Mouse (Mus musculus) stomach, postnatal 0 days (tissue): ENCODE results near the gene Tent5c. TPM values are rescaled to one million over a fixed set of nuclear protein-coding genes. Genes with fewer than 3 reads are reported as not detected.
"Not testable (repeated sequence)": the region's sequence is repeated elsewhere in the genome, so short reads cannot be mapped to it uniquely, and the experiment has no call there.

ENCODE experiments used
- ATAC-seq: fragments of 200-750 bp; cut with Nextera tagmentation; 2 replicates; pipeline ENCODE4 v1.8.0; 2017; ENCODE audit not compliant: low FRiP score, low TSS enrichment
- DNase-seq: peaks from one replicate; pipeline ENCODE4 v3.0.0-alpha.2; 2016; ENCODE audit warnings: low spot score
- H3K27ac ChIP-seq: fragments of 300-500 bp; sonication (generic); replicated peaks from 2 replicates; pipeline ENCODE4 v1.5.1; 2014; ENCODE audit warnings: mild to moderate bottlenecking, control low read depth
- H3K27me3 ChIP-seq: fragments of 300-500 bp; sonication (generic); 2 replicates; pipeline ENCODE4 v1.6.1; 2014; ENCODE audit warnings: low read length; ENCODE audit not compliant: control insufficient read depth, insufficient read depth
- H3K36me3 ChIP-seq: fragments of 300-500 bp; sonication (generic); 2 replicates; pipeline ENCODE4 v1.6.1; 2014; ENCODE audit warnings: low read length, mixed read lengths; ENCODE audit not compliant: control insufficient read depth, insufficient read depth
- H3K4me1 ChIP-seq: fragments of 300-500 bp; sonication (generic); replicated peaks from 2 replicates; pipeline ENCODE4 v1.6.1; 2014; ENCODE audit warnings: antibody characterized with exemption; ENCODE audit not compliant: control insufficient read depth, insufficient read depth
- H3K4me2 ChIP-seq: fragments of 300-500 bp; sonication (generic); replicated peaks from 2 replicates; pipeline ENCODE4 v1.6.1; 2014; ENCODE audit warnings: low read depth, mild to moderate bottlenecking, control low read depth, moderate library complexity
- H3K4me3 ChIP-seq: fragments of 300-500 bp; sonication (generic); 2 replicates; pipeline ENCODE4 v1.5.1; 2014; ENCODE audit warnings: low read depth, low read length, control low read depth
- H3K9ac ChIP-seq: fragments of 300-500 bp; sonication (generic); 2 replicates; pipeline ENCODE4 v1.6.1; 2014; ENCODE audit warnings: mild to moderate bottlenecking, low read length, control low read depth, mixed read lengths
- H3K9me3 ChIP-seq: fragments of 300-500 bp; sonication (generic); 2 replicates; pipeline ENCODE4 v1.6.1; 2016; ENCODE audit warnings: low read length; ENCODE audit not compliant: control insufficient read depth
- CTCF ChIP-seq: IDR thresholded peaks from 2 replicates; pipeline ENCODE4 v1.5.1; 2016; ENCODE audit warnings: antibody characterized with exemption, low read depth, mild to moderate bottlenecking, moderate library complexity
- EP300 ChIP-seq: optimal IDR thresholded peaks from 2 replicates; pipeline ENCODE3; 2016; ENCODE audit warnings: antibody characterized with exemption
- WGBS: fragments of 180-500 bp; shearing (Covaris S2); extraction: QIAGEN DNeasy Blood & Tissue Kit; methylation state at CpG from one replicate; pipeline ENCODE4 v1.1.7; 2014; 5-methylcytosine and 5-hydroxymethylcytosine counted together
- polyA plus RNA-seq: library from polyadenylated mRNA; unstranded; fragments of >200 nt; fragmentation: Nextera tagmentation; extraction: Ambion mirVana; gene quantifications from 2 replicates; pipeline ENCODE4 v1.2.1, GENCODE M21; 2015

The Tent5c gene
- polyA plus RNA-seq, 1 experiment from 2014 or later = 2.5 TPM

GRCm38 (mm10) chr3:100421354-100421753 is 67.8 kb downstream of the Tent5c start:
- Histone ChIP-seq H3K4me2 (no peak overlapping the region), H3K9me3 (no peaks in the 10 kb centered on the region), H3K4me1 (no peaks in the 10 kb centered on the region), H3K27ac (no peak overlapping the region), H3K9ac (no peak overlapping the region), H3K36me3 (no peaks in the 10 kb centered on the region), H3K27me3 (no peaks in the 10 kb centered on the region), H3K4me3 (no peak overlapping the region)
- no peak for DNase-seq
- ATAC-seq = no peak
- TF ChIP-seq CTCF (no peak), EP300 (no peak)
- whole genome bisulfite sequencing = 74% methylated on average over 6 of the region's 6 CpGs

DNA sequence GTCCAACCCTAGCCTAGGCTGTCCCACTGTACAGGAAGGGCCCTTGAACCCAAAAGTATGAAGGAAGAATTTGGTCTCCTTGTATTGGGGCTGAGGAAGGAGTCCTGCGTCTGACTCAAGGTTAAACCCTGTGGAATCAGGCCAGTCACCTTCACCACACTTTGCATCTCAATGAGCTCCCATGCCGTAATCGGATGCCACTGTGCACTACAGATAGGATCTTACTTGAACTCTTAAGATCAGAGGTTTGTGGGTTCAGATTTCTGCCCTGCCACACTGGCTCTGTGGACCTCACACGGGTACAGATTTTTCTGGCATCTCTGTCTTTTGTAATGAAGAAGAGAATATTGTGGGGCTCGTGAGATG is 68.5 kb downstream of the Tent5c start:
- Histone ChIP-seq H3K9me3 (no peaks in the 10 kb centered on the region), H3K9ac (no peak overlapping the region), H3K4me1 (no peaks in the 10 kb centered on the region), H3K27me3 (no peaks in the 10 kb centered on the region), H3K27ac (no peak overlapping the region), H3K4me2 (no peak overlapping the region), H3K4me3 (no peak overlapping the region), H3K36me3 (no peaks in the 10 kb centered on the region)
- no peak for DNase-seq
- no peak for ATAC-seq
- no peak for TF ChIP-seq EP300
- WGBS = 66% methylated on average over 5 of the region's 5 CpGs

- 71% methylated on average over 10 of the region's 10 CpGs for WGBS
These were observed 69.0 kb downstream of the Tent5c start for GRCm38 (mm10) chr3:100419962-100420690.

GRCm38 (mm10) chr3:100418387-100418786 is 70.7 kb downstream of the Tent5c start:
- 38% methylated on average over 1 of the region's 1 CpGs for WGBS
- H3K27ac ChIP-seq = no peak overlapping the region

More at GRCm38 (mm10) chr3:100419962-100420690, 69.0 kb downstream of the Tent5c start:
- DNase-seq (no peak), ATAC-seq (no peak)
- Histone ChIP-seq H3K36me3 (no peaks in the 10 kb centered on the region), H3K4me2 (no peak overlapping the region), H3K27ac (no peak overlapping the region), H3K27me3 (no peaks in the 10 kb centered on the region), H3K9me3 (no peaks in the 10 kb centered on the region), H3K9ac (no peak overlapping the region), H3K4me1 (no peaks in the 10 kb centered on the region), H3K4me3 (no peak overlapping the region)
- TF ChIP-seq EP300 = no peak
- no peak for TF ChIP-seq CTCF

GRCm38 (mm10) chr3:100417772-100418311 is 71.3 kb downstream of the Tent5c start:
- no peak overlapping the region for H3K27ac ChIP-seq
- H3K27me3 ChIP-seq = no peaks in the 10 kb centered on the region
- no peak for TF ChIP-seq CTCF
- TF ChIP-seq EP300 = no peak
- H3K36me3 ChIP-seq = no peaks in the 10 kb centered on the region
- H3K4me2 ChIP-seq = no peak overlapping the region
- DNase-seq = no peak
- ATAC-seq = no peak
- no peaks in the 10 kb centered on the region for H3K9me3 ChIP-seq
- no peak overlapping the region for H3K9ac ChIP-seq
- WGBS = 48% methylated on average over 10 of the region's 10 CpGs
- H3K4me1 ChIP-seq = no peaks in the 10 kb centered on the region
- no peak overlapping the region for H3K4me3 ChIP-seq

More at GRCm38 (mm10) chr3:100418387-100418786, 70.7 kb downstream of the Tent5c start:
- Histone ChIP-seq H3K36me3 (no peaks in the 10 kb centered on the region), H3K4me3 (no peak overlapping the region), H3K4me1 (no peaks in the 10 kb centered on the region), H3K9me3 (no peaks in the 10 kb centered on the region), H3K9ac (no peak overlapping the region), H3K4me2 (no peak overlapping the region), H3K27me3 (no peaks in the 10 kb centered on the region)
- peak; percentile 44 for DNase-seq
- no peak for TF ChIP-seq EP300
- TF ChIP-seq CTCF = no peak
- peak; percentile 47; the same call in 1 of the 2 replicates for ATAC-seq

- TF ChIP-seq EP300 (no peak), CTCF (no peak)
- H3K4me1 ChIP-seq = no peaks in the 10 kb centered on the region
- DNase-seq (no peak), ATAC-seq (no peak)
- 77% methylated on average over 5 of the region's 5 CpGs for WGBS
- no peak overlapping the region for H3K9ac ChIP-seq
- H3K9me3 ChIP-seq = no peaks in the 10 kb centered on the region
- H3K27me3 ChIP-seq = no peaks in the 10 kb centered on the region
- no peaks in the 10 kb centered on the region for H3K36me3 ChIP-seq
- no peak overlapping the region for H3K4me2 ChIP-seq
- no peak overlapping the region for H3K27ac ChIP-seq
- H3K4me3 ChIP-seq = no peak overlapping the region
These were observed 73.5 kb downstream of the Tent5c start for GRCm38 (mm10) chr3:100415671-100416070.

DNA sequence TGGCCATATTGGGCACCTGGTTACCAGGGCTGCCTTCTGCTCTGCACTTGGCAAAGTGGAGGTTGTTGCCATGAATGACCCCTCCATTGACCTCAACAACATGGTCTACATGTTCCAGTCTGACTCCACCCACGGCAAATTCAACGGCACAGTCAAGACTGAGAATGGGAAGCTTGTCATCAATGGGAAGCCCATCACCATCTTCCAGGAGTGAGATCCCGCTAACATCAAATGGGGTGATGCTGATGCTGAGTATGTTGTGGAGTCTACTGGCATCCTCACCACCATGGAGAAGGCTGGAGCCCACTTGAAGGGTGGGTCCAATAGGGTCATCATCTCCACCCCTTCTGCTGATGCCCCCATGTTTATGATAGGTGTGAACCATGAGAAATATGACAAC is 75.5 kb downstream of the Tent5c start:
- 92% methylated on average over 3 of the region's 3 CpGs for WGBS
- H3K4me1 ChIP-seq, ATAC-seq, H3K9me3 ChIP-seq, H3K27ac ChIP-seq, H3K27me3 ChIP-seq, H3K4me2 ChIP-seq, H3K36me3 ChIP-seq, H3K4me3 ChIP-seq, DNase-seq, H3K9ac ChIP-seq: not testable (repeated sequence)
